Mouse (Mus musculus) erythroid progenitor cell, adult 5-6 weeks (primary cell): Measurements from ENCODE around the gene Mymx. TPM values are rescaled to one million over a fixed set of nuclear protein-coding genes. Genes with fewer than 3 reads are reported as not detected.
A peak's percentile ranks its signal among the peaks of the same experiment; 100 is the strongest.

Source experiments
- ATAC-seq: replicated peaks from 2 replicates; pipeline ENCODE4 v1.8.0; 2016; ENCODE audit warnings: moderate number of reproducible peaks, mild to moderate bottlenecking, moderate TSS enrichment, inconsistent platforms; ENCODE audit not compliant: poor library complexity, low FRiP score, severe bottlenecking
- total RNA-seq, 2 experiments: library from RNA; stranded (forward) in 1 of 2; stranded (reverse) in 1 of 2; fragments of 150-400 nt in 1 of 2; fragments of 186-747, 209-891 nt in 1 of 2; gene quantifications; 2 replicates each; pipeline versions ENCODE4 v1.2.3 to v1.2.4; 2015 to 2017; ENCODE audit warnings: low replicate concordance in 2 of 2

Gene Mymx
- total RNA-seq, 2 experiments from 2014 or later, result not detected

- ATAC-seq, result no peak
Measured at GRCm38 (mm10) chr17:45556514-45557245, 45.2 kb downstream of the Mymx start.

DNA sequence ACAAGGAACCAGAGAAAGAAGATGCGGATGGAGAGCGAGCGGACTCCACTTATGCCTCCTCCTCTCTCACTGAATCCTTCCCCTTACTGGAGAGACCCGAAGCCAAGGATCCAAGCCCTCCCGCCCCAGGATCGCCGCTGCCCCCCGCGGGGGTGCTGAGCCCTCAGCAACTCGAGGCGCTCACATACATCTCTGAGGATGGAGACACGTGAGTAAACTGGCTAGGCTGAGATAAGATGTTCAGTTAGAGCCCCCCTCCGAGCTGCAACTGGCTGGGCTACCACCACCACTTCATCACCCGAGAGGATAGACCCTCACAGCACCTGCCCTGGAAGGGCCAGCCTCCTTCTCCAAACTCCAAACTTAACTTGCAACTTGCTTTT lies 45.8 kb downstream of the Mymx start:
- ATAC-seq, result no peak

- ATAC-seq, result peak; percentile 67
Measured at GRCm38 (mm10) chr17:45555452-45556106, 46.3 kb downstream of the Mymx start, which contains the start of gene Nfkbie. Nfkbie (plus strand) TSS chr17:45555703.

GRCm38 (mm10) chr17:45554420-45554819 lies 47.5 kb downstream of the Mymx start:
- ATAC-seq, result no peak

- no peak for ATAC-seq
Measured at GRCm38 (mm10) chr17:45553065-45553464, 48.8 kb downstream of the Mymx start.

DNA sequence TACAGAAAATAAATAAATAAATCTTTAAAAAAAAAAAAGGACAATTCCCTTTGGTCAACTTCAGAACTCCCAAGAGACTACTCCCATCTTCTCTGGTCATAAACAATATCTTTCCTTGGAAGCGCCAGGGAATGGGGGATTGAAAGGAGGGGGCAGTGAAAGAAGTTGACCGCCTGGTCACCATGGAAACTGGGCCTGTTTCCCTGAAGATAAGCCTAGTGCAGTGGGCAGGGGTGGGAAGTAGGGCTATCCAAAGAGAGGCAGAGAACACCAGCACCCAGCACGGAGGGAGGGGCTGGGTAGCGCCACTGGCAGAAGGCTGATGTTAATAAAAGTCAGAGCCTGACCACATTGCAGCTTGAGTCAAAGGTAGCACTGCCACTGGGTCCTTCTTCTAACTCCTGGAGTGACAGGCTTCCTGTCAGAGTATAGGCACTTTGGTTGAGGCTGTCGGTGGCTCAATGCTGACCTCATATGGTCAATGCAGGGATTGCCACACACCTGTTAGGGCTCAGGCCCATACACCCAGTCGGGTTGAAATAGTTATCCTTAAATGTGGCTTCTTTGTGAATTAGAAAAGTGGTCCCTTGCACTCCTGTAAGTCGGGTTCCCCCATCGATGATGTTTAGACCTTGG lies 50.0 kb downstream of the Mymx start:
- peak; percentile 62 for ATAC-seq

DNA sequence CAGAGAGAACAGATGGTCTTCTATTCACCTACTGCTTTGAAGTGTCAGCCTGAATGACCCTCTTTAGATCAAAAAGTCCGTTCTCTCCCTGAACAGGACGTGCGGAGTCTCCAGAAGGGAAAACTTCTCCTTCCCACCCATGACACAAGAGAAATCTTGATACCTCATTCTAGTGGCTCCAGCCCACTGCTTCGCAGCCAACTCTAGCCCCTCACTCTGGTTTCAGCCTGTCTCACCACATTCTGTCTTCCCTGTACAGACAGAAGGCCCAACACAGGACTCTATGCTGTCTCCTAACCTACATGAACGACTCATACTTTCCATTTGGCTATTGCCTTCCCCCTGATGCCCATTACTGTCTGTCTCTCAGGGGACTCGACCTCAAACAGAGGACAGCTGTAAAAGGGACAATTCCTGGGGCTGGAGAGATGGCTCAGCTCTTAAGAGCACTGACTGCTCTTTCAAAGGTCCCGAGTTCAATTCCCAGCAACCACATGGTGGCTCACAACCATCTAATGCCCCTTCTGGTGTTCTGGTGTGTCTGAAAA lies 50.6 kb downstream of the Mymx start:
- ATAC-seq, result no peak

Other genes starting within 250 kb of the Mymx start
- 62.7 and 113 TPM in 2 replicates for gene Cdc5l, start 168.4 kb downstream of the Mymx start, total RNA-seq (2015; ENCODE audit: low replicate concordance)
- gene Cdc5l, start 168.4 kb downstream of the Mymx start, total RNA-seq (2017; ENCODE audit: low replicate concordance), result 52.3 and 102 TPM in 2 replicates
- not detected in 2 replicates for gene Spats1, start 126.7 kb downstream of the Mymx start, total RNA-seq (2015; ENCODE audit: low replicate concordance)
- gene Spats1, start 126.7 kb downstream of the Mymx start, total RNA-seq (2017; ENCODE audit: low replicate concordance), result not detected in 2 replicates
- gene Aars2, start 95.3 kb downstream of the Mymx start, total RNA-seq (2015; ENCODE audit: low replicate concordance), result 0.42 and 1.1 TPM in 2 replicates
- 0.76 and 0.77 TPM in 2 replicates for gene Aars2, start 95.3 kb downstream of the Mymx start, total RNA-seq (2017; ENCODE audit: low replicate concordance)
- gene Tcte1, start 78.7 kb downstream of the Mymx start, total RNA-seq (2015; ENCODE audit: low replicate concordance), result not detected in 2 replicates
- not detected in 2 replicates for gene Tcte1, start 78.7 kb downstream of the Mymx start, total RNA-seq (2017; ENCODE audit: low replicate concordance)
- gene Tmem151b, start 52.4 kb downstream of the Mymx start, total RNA-seq (2015; ENCODE audit: low replicate concordance), result not detected in 2 replicates
- not detected in 2 replicates for gene Tmem151b, start 52.4 kb downstream of the Mymx start, total RNA-seq (2017; ENCODE audit: low replicate concordance)
- gene Nfkbie, start 46.4 kb downstream of the Mymx start, total RNA-seq (2015; ENCODE audit: low replicate concordance), result 2.1 and 2.9 TPM in 2 replicates
- 1.7 and 3.6 TPM in 2 replicates for gene Nfkbie, start 46.4 kb downstream of the Mymx start, total RNA-seq (2017; ENCODE audit: low replicate concordance)
- 15.5 and 18.4 TPM in 2 replicates for gene Slc35b2, start 38.2 kb downstream of the Mymx start, total RNA-seq (2015; ENCODE audit: low replicate concordance)
- 10.3 and 14.0 TPM in 2 replicates for gene Slc35b2, start 38.2 kb downstream of the Mymx start, total RNA-seq (2017; ENCODE audit: low replicate concordance)
- 200 and 204 TPM in 2 replicates for gene Hsp90ab1, start 28.8 kb downstream of the Mymx start, total RNA-seq (2015; ENCODE audit: low replicate concordance)
- 235 and 237 TPM in 2 replicates for gene Hsp90ab1, start 28.8 kb downstream of the Mymx start, total RNA-seq (2017; ENCODE audit: low replicate concordance)
- gene Slc29a1, start 2.5 kb downstream of the Mymx start, total RNA-seq (2015; ENCODE audit: low replicate concordance), result 101 and 133 TPM in 2 replicates
- 108 and 151 TPM in 2 replicates for gene Slc29a1, start 2.5 kb downstream of the Mymx start, total RNA-seq (2017; ENCODE audit: low replicate concordance)
- 1.1 TPM in 1 of 2 replicates, not detected in the other for gene Capn11, start 57.2 kb upstream of the Mymx start, total RNA-seq (2015; ENCODE audit: low replicate concordance)
- gene Capn11, start 57.2 kb upstream of the Mymx start, total RNA-seq (2017; ENCODE audit: low replicate concordance), result 0.23 and 0.26 TPM in 2 replicates
- gene Mrpl14, start 84.2 kb upstream of the Mymx start, total RNA-seq (2015; ENCODE audit: low replicate concordance), result 28.8 and 39.8 TPM in 2 replicates
- gene Mrpl14, start 84.2 kb upstream of the Mymx start, total RNA-seq (2017; ENCODE audit: low replicate concordance), result 8.5 and 8.7 TPM in 2 replicates
- 3.2 and 3.8 TPM in 2 replicates for gene Tmem63b, start 84.8 kb upstream of the Mymx start, total RNA-seq (2015; ENCODE audit: low replicate concordance)
- 5.9 and 11.6 TPM in 2 replicates for gene Tmem63b, start 84.8 kb upstream of the Mymx start, total RNA-seq (2017; ENCODE audit: low replicate concordance)
- not detected in 2 replicates for gene 1600014C23Rik, start 131.7 kb upstream of the Mymx start, total RNA-seq (2015; ENCODE audit: low replicate concordance)
- gene 1600014C23Rik, start 131.7 kb upstream of the Mymx start, total RNA-seq (2017; ENCODE audit: low replicate concordance), result not detected in 2 replicates